Mouse (Mus musculus) CH12.LX (cell line): ENCODE measurements around the gene Foxd3. TPM values are rescaled to one million over a fixed set of nuclear protein-coding genes. Genes with fewer than 3 reads are reported as not detected.

Experiments used
- DNase-seq: peaks from one replicate; pipeline ENCODE4 v3.0.0-alpha.2; 2013; ENCODE audit errors: extremely low read depth
- H3K27ac ChIP-seq: 2 replicates; pipeline ENCODE4 v1.5.1; 2012; ENCODE audit warnings: low read depth, mild to moderate bottlenecking, control low read depth, moderate library complexity; ENCODE audit not compliant: insufficient read depth
- H3K27me3 ChIP-seq: replicated peaks from 2 replicates; pipeline ENCODE3; 2012; ENCODE audit warnings: inconsistent platforms
- H3K36me3 ChIP-seq, 2 experiments: replicated peaks in 1 of 2; 2 replicates each; pipeline versions ENCODE3 to v1.6.1; 2012; ENCODE audit warnings: inconsistent platforms in 1 of 2, low read length in 1 of 2, mild to moderate bottlenecking in 1 of 2, mixed read lengths in 1 of 2, moderate library complexity in 1 of 2; ENCODE audit not compliant: control insufficient read depth in 1 of 2, insufficient read depth in 1 of 2
- H3K4me1 ChIP-seq, 2 experiments: 2 replicates each; pipeline ENCODE4 v1.6.1; 2012; ENCODE audit warnings: inconsistent platforms in 1 of 2, moderate library complexity in 1 of 2; ENCODE audit not compliant: insufficient read depth in 2 of 2, control insufficient read depth in 1 of 2
- H3K4me2 ChIP-seq: 2 replicates; pipeline ENCODE4 v1.6.1; 2012; ENCODE audit warnings: low read depth, mild to moderate bottlenecking, control low read depth; ENCODE audit not compliant: poor library complexity, insufficient read depth, severe bottlenecking
- H3K4me3 ChIP-seq, 3 experiments: fragments of 150-350 bp in 1 of 3; sonication (generic) in 1 of 3; replicated peaks in 1 of 3; 2 replicates each; pipeline versions ENCODE3 to v1.5.1; 2011 to 2012; ENCODE audit warnings: low read depth in 2 of 3, low read length in 2 of 3, mild to moderate bottlenecking in 2 of 3, moderate library complexity in 2 of 3, control low read depth in 1 of 3, improper control_type of control experiment in 1 of 3, inconsistent platforms in 1 of 3, mixed read lengths in 1 of 3; ENCODE audit not compliant: poor library complexity in 1 of 3
- H3K79me2 ChIP-seq: replicated peaks from 2 replicates; pipeline ENCODE4 v1.6.1; 2012; ENCODE audit warnings: mild to moderate bottlenecking, moderate library complexity; ENCODE audit not compliant: control insufficient read depth, poor library complexity, insufficient read depth, severe bottlenecking; ENCODE audit errors: extremely low read depth
- H3K9ac ChIP-seq: 2 replicates; pipeline ENCODE4 v1.6.1; 2012; ENCODE audit warnings: low read depth, mild to moderate bottlenecking, control low read depth, moderate library complexity; ENCODE audit not compliant: insufficient read depth
- H3K9me3 ChIP-seq: replicated peaks from 2 replicates; pipeline ENCODE3; 2012; ENCODE audit warnings: low read length, inconsistent platforms, mixed read lengths
- CHD1 ChIP-seq: IDR thresholded peaks from 2 replicates; pipeline ENCODE4 v1.6.1; 2012; ENCODE audit warnings: low read depth, low read length, improper control_type of control experiment, inconsistent platforms
- E2F4 ChIP-seq: IDR thresholded peaks from 2 replicates; pipeline ENCODE4 v1.6.1; 2011; ENCODE audit warnings: low read depth, low read length, improper control_type of control experiment; ENCODE audit not compliant: insufficient replicate concordance
- ELF1 ChIP-seq: IDR thresholded peaks from 2 replicates; pipeline ENCODE4 v1.6.1; 2014; ENCODE audit warnings: low read depth, mild to moderate bottlenecking, inconsistent platforms, low read length, improper control_type of control experiment
- GABPA ChIP-seq: IDR thresholded peaks from 2 replicates; pipeline ENCODE4 v1.6.1; 2012; ENCODE audit warnings: low read depth, low read length, improper control_type of control experiment, inconsistent platforms; ENCODE audit not compliant: insufficient replicate concordance
- JUN ChIP-seq: IDR thresholded peaks from 2 replicates; pipeline ENCODE4 v1.6.1; 2011; ENCODE audit warnings: low read depth, mild to moderate bottlenecking, low read length, improper control_type of control experiment, moderate library complexity; ENCODE audit not compliant: insufficient read depth
- KAT2A ChIP-seq: IDR thresholded peaks from 2 replicates; pipeline ENCODE4 v1.6.1; 2012; ENCODE audit warnings: low read length, improper control_type of control experiment, inconsistent platforms; ENCODE audit not compliant: insufficient replicate concordance
- MAZ ChIP-seq: IDR thresholded peaks from 2 replicates; pipeline ENCODE4 v1.6.1; 2012; ENCODE audit warnings: low read depth, mild to moderate bottlenecking, inconsistent platforms, low read length, improper control_type of control experiment, moderate library complexity
- MEF2A ChIP-seq: IDR thresholded peaks from 2 replicates; pipeline ENCODE4 v1.6.1; 2014; ENCODE audit warnings: low read depth, mild to moderate bottlenecking, inconsistent platforms, low read length, improper control_type of control experiment, borderline replicate concordance
- MYC ChIP-seq: IDR thresholded peaks from 2 replicates; pipeline ENCODE4 v1.6.1; 2011; ENCODE audit warnings: low read depth, mild to moderate bottlenecking, improper control_type of control experiment, low read length
- PAX5 ChIP-seq: IDR thresholded peaks from 2 replicates; pipeline ENCODE4 v1.6.1; 2012; ENCODE audit warnings: low read length, inconsistent platforms, mixed read lengths
- POLR2A ChIP-seq: IDR thresholded peaks from 2 replicates; pipeline ENCODE4 v1.6.1; 2011; ENCODE audit warnings: low read depth, mild to moderate bottlenecking, improper control_type of control experiment, low read length
- POLR2AphosphoS2 ChIP-seq: IDR thresholded peaks from 2 replicates; pipeline ENCODE4 v1.6.1; 2011; ENCODE audit warnings: low read depth, low read length, improper control_type of control experiment
- RAD21 ChIP-seq: IDR thresholded peaks from 2 replicates; pipeline ENCODE4 v1.6.1; 2011; ENCODE audit warnings: low read depth, mild to moderate bottlenecking, low read length, improper control_type of control experiment, moderate library complexity
- SMC3 ChIP-seq: IDR thresholded peaks from 2 replicates; pipeline ENCODE4 v1.6.1; 2011; ENCODE audit warnings: low read depth, low read length, improper control_type of control experiment
- USF1 ChIP-seq: IDR thresholded peaks from 2 replicates; pipeline ENCODE4 v1.6.1; 2014; ENCODE audit warnings: low read depth, mild to moderate bottlenecking, inconsistent platforms, low read length, improper control_type of control experiment
- USF2 ChIP-seq: conservative IDR thresholded peaks from 2 replicates; pipeline ENCODE4 v1.6.1; 2011; ENCODE audit warnings: low read depth, low read length, improper control_type of control experiment
- ZC3H11A ChIP-seq: IDR thresholded peaks from 2 replicates; pipeline ENCODE4 v1.6.1; 2012; ENCODE audit warnings: low read depth, mild to moderate bottlenecking, inconsistent platforms, low read length, improper control_type of control experiment
- dilution Hi-C: fragments of 300-500 bp; cut with MboI; formaldehyde crosslinking; loops from 2 replicates; pipeline ENCODE4 v1.14.3; 2020; ENCODE audit warnings: low sequenced_read_pairs; ENCODE audit not compliant: extremely low pct_unique_long_range_greater_than_20kb, extremely low pct_ligation_motif_present
- in situ Hi-C: fragments of 300-500 bp; cut with MboI; formaldehyde crosslinking; loops from 3 replicates; pipeline ENCODE4 v1.14.3; 2019; ENCODE audit warnings: low sequenced_read_pairs, low pct_ligation_motif_present, low pct_unique_long_range_greater_than_20kb, mixed read lengths
- polyA plus RNA-seq: library from polyadenylated mRNA; unstranded; fragments of >175 nt; gene quantifications from 2 replicates; pipeline ENCODE4 v1.2.1, GENCODE M21; 2012; ENCODE audit warnings: low read depth; ENCODE audit not compliant: insufficient read length
- total RNA-seq, 2 experiments: library from RNA; depleted of rRNA; stranded (reverse); fragments of 300-350 nt in 1 of 2; fragments of >200 nt in 1 of 2; gene quantifications; 2 replicates each; pipeline ENCODE4 v1.2.3; 2012 to 2014

Gene Foxd3
- total and polyA plus RNA-seq, 3 experiments = not detected

- no peak overlapping the region for H3K9ac ChIP-seq
- peaks cover 59% of the 10 kb centered on the region for H3K9me3 ChIP-seq
- no peaks in the 10 kb centered on the region for H3K4me1 ChIP-seq
- dilution Hi-C loops = no loop called here
- no peak for DNase-seq
- no peaks in the 10 kb centered on the region for H3K27me3 ChIP-seq
- H3K36me3 ChIP-seq = no peaks in the 10 kb centered on the region
- no peak overlapping the region for H3K4me2 ChIP-seq
- TF ChIP-seq POLR2AphosphoS2 = no peak
- TF ChIP-seq, all 38 proteins: peak for 0
- H3K27ac ChIP-seq = no peak overlapping the region
- H3K4me3 ChIP-seq = no peak overlapping the region
- no peaks in the 10 kb centered on the region for H3K79me2 ChIP-seq
- in situ Hi-C loops = no loop called here
These were observed 2.8 kb downstream of the Foxd3 start for GRCm38 (mm10) chr4:99658881-99659280.

DNA sequence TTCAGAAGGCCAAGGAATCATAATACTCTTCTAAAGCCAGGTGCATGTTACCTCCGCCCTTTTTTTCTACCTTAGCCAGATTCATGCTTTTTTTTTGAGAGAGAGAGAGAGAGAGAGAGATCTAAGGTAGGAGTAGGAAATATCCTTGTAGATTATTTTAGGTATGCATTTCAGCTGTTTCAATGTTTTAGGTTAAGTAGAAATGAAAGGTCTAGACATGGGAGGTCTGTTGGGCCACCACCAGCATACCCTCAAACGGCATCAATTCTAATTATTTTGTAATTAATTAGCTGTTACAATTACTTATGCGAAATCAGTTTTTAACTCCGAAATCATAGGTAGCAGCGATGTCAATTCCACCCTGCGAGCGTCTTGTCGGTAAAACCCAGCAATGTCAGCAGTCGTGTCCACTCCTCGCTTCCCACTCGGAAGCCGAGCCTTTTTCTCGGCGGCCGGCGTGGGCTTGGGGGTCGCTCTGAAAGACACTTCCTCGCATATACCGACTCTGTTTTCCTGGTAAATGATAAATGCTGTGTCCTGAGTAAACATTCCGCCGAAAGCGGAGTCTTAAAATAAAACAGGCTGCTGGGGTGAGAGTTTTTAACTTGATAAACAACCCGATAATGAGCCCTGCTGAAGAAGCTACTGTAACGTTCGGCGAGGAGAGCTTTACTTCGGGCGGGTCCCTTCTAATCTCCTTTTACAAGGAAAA, 3.4 kb downstream of the Foxd3 start:
- Histone ChIP-seq H3K79me2 (no peaks in the 10 kb centered on the region), H3K4me3 (no peak overlapping the region), H3K9me3 (peaks cover 55% of the 10 kb centered on the region), H3K4me1 (no peaks in the 10 kb centered on the region), H3K9ac (no peak overlapping the region), H3K36me3 (no peaks in the 10 kb centered on the region), H3K4me2 (no peak overlapping the region), H3K27me3 (no peaks in the 10 kb centered on the region), H3K27ac (no peak overlapping the region)
- dilution Hi-C loops (no loop called here), in situ Hi-C loops (no loop called here)
- no peak for DNase-seq
- TF ChIP-seq GABPA (no peak), ELF1 (no peak), KAT2A (no peak), USF2 (no peak), MYC (no peak), USF1 (no peak), POLR2AphosphoS2 (no peak), PAX5 (no peak), MEF2A (no peak), RAD21 (no peak), MAZ (no peak), E2F4 (no peak), CHD1 (no peak), SMC3 (no peak), ZC3H11A (no peak), JUN (no peak), POLR2A (no peak)
